Mouse (Mus musculus) adrenal gland (tissue): Measurements from ENCODE around the gene Diaph3.
"Not testable (repeated sequence)": the region's sequence is repeated elsewhere in the genome, so short reads cannot be mapped to it uniquely, and the experiment has no call there.

ENCODE experiments used
- intact Hi-C: fragments of 180-260 bp; cut with DNase I; formaldehyde crosslinking; loops from one replicate; pipeline ENCODE4 v1.15.1; 2025

Gene Diaph3

DNA sequence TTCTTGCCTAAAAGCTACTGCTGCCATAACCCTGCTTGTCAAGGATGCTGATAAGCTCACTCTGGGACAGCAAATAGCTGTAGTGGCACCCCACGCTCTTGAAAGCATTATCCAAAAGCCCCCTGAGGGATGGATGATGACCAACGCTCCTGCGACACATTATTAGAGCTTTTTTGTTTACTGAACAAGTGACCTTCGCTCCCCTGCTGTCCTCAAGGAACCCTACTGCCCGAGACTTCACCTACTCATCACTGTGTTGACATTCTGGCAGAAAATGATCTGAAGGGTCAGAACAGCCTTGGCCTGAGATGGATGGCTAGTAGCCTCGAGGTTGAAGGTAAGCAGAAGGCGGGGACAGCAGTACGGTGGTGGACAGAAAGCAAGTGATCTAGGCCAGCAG is 56.1 kb downstream of the Diaph3 start:
- intact Hi-C loops, result not testable (repeated sequence)

DNA sequence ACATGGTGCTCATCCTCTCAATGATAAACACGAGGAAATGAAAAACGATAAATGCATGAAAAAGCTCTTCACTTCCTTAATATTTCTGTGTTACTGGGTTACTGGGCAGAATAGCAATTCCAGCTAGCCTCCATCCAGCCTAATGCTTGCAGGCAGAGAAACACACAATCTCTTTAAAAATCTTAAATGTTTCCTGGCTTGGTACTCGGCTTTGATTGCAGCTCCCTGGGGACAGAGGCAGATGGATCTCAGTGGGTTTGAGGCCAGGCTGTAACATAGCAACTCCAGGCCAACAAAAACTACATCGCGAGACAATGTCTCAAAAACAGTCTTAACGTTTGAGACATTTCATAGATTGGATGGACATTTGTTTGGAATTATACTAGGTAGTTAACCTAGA is 57.1 kb downstream of the Diaph3 start:
- intact Hi-C loops, result no loop called here

GRCm38 (mm10) chr14:87079725-87080124 is 61.3 kb downstream of the Diaph3 start:
- intact Hi-C loops, result no loop called here

DNA sequence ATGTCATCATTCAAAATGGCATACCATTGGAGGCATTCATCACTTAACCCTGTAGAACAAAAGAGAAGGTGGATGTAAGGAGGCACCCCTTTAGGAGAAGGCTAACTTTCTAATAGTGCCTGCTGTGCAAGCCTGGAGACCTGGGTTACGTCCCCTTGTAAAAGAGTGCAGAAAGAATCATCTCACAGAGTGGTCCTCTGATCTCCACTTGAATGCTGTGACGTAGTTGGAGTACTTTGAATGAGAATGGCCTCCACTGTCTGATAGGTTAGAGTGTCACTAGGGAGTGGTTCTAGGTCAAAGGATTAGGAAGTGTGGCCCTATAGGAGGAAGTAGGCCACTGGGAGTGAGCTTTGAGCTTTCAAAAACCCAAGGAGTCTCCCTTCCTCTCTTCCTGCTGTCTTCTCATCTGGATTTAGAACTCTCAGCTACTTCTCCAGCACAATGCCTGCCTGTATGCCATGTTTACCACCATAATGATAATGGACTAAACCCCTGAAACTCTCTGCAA is 66.0 kb downstream of the Diaph3 start:
- intact Hi-C loops, result no loop called here

DNA sequence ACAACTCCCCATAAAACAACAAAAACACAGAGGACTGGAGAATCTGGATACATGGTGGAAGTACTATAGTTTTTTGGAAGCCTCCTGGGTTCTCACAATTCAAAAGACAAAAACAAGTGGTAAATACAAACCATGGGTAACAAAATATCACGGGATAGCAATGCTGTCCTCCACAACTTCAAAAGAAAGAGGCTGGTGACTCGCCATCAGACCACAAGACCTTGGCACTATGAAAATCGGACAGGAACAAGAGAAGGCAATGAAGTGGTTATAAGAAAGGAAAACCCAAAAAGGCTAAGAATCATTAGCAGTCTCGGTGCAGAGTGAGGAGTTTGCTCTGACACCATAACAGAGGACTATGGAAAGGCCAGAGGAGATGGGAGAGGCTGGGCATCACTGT is 76.8 kb downstream of the Diaph3 start:
- intact Hi-C loops, result no loop called here

DNA sequence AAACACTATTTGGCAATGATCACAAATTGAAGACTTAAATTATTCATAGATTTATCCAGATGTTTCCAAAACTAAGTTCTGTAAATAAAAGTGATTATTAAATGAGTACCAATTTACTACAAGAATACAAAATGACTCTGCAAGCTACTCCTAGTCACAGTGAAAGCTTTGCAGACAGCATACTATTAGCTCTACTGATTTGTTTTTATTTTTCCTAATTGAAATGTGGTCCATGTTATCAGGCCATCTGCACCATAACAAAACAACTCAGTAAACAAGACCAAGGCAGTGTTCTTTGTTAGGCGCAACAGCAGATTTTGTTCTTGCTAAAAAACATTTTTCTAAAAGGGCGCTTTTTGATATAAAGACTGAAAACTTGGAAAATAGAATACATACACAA is 84.9 kb downstream of the Diaph3 start:
- intact Hi-C loops, result no loop called here

- intact Hi-C loops, result no loop called here
Measured at GRCm38 (mm10) chr14:87051187-87051586, 89.8 kb downstream of the Diaph3 start.

GRCm38 (mm10) chr14:87044401-87044806 is 96.6 kb downstream of the Diaph3 start:
- intact Hi-C loops, result no loop called here

DNA sequence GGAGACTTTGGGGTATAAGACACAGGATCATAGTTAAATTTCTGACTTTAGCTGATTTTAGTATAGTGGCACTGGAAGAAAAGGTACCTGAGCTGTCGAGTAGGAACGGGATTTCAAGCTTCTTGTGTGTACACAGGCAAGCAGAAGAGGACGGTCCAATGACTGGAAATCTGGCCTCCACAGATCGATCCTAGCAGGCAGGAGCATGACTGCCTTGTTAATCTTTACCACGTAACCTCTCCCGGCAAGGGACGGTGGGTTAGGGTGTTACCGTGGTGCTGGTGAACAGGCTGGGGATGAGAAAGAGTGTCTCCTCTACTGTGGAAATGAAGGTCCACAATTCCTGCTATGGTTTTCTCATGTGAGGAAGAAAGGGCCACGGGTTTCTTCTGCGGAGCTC is 120.8 kb downstream of the Diaph3 start:
- intact Hi-C loops, result no loop called here

GRCm38 (mm10) chr14:87019687-87020086 is 121.3 kb downstream of the Diaph3 start:
- intact Hi-C loops, result no loop called here

- intact Hi-C loops, result no loop called here
Measured at GRCm38 (mm10) chr14:86997318-86997717, 143.7 kb downstream of the Diaph3 start.

DNA sequence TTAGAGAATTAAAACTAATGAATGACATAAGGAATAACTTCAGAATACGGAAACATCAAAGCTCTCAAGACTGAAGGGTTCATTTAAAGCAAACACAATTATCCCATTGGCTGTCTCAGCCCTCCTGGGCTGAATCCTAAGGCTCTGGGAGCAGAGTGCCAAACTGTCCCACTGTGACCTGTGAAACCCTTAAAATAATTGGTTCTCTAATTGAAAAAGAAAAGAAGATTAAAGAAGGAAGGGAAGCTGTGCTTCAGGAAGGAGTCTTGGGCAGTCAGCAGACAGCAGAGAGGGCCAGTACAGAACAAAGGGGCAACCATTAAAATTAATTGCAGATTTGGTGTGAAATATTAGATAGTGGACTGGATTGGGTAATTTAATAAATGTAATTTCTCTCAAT is 189.9 kb downstream of the Diaph3 start:
- intact Hi-C loops, result no loop called here

- intact Hi-C loops, result no loop called here
Measured at GRCm38 (mm10) chr14:86937953-86938352, 203.1 kb downstream of the Diaph3 start.

DNA sequence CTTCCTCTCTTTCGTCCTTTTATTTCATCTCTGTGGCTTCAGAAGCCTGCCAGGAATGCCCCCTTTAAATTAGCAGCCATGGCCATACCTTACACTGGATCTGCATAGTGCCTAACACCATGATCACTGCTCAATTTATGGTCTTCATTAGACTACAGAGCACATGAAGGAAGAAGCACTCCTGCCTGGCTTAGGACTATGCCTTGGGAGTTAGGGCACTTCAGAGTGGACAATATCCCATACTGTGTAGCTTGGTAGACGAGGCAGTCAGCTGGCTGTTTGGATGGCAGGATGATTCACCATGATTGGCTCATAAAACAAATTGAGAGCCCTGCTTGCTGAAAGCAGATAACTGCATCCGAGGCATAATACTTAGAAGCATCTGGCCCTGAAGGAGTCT is 204.6 kb downstream of the Diaph3 start:
- intact Hi-C loops, result no loop called here

DNA sequence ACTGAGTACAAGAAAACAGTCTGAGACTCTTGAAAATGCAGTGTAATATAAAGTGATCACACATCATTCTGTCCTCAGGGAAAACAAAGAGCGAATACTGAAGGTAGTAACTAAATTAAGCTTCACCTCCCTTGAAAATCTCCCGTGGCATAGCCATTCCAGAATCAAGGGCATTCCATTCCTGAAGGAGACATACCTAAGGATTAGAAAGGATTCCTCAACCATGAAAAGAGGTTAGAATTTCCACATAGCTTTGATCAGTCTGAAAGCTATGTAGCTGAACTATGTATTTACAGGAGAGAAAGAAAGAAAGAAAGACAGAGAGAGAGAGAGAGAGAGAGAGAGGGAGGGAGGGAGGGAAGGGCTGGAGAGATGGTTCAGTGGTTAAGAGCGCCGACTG is 210.3 kb downstream of the Diaph3 start:
- intact Hi-C loops, result no loop called here

GRCm38 (mm10) chr14:86926827-86927226 is 214.2 kb downstream of the Diaph3 start:
- intact Hi-C loops, result no loop called here

- intact Hi-C loops, result no loop called here
Measured at GRCm38 (mm10) chr14:86898898-86899297, 242.1 kb downstream of the Diaph3 start.

DNA sequence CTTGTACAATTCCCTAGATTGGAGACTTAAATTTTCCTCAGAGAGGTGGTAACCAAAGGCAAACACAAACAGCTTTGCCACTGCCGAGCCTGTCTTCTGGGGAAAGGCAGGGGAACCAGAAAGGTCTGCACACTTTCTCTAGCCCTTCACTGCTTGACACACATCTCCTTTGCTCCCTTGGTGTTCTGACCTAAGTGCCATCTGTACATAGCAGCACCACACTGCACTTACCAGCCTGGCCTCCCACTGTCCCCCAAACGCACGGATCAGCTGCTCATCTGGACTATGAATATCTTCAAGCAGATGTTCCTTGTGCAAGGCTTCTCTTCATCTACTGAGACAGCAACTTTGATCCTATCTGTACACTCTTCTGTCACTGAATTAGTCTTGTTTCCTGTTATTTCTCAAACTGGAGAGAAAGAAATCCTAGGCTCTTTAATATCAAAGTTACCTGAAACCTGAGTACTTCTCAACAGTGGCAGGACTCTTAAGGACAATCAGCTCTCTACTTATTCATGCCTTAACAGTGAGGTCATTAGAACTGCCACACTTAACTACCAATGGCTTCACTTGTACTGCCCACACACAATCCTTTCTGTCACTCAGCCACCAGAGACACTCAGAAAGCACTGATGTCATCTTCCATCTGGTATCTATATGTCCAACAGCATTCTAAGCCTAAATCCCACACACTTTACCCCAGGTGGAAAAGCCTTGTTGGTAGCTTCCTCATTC is 251.8 kb downstream of the Diaph3 start:
- intact Hi-C loops, result no loop called here

GRCm38 (mm10) chr14:86885417-86886098 is 255.5 kb downstream of the Diaph3 start:
- intact Hi-C loops, result no loop called here

- intact Hi-C loops, result loop anchor here (5.0 to 10.0 kb wide), 2 partner anchors 348 to 445 kb away; no protein-coding TSS in a partner anchor
Measured at GRCm38 (mm10) chr14:86869536-86869935, 271.5 kb downstream of the Diaph3 start.

- intact Hi-C loops, result loop anchor here (5.0 to 10.0 kb wide), 2 partner anchors 350 to 448 kb away; no protein-coding TSS in a partner anchor
Measured at GRCm38 (mm10) chr14:86867143-86867542, 273.9 kb downstream of the Diaph3 start.

DNA sequence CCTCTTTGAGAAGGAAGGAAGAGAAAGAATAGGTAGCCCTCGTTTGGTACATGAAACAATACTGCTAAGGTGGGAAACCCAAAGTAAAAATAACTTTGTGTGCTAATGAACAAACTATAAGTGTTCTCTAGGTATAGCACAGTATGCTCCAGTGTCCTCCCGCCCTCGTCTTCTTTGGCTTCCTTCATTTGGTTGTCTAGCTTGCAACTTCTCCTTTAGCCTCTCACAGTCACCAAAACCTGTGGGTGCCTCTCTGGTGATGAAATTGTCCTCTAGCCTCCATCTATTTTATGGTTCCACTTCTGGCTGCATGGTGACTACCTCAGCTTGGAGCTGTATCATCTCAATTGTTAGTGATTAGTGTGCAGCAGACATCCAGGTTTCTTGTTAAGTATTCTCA is 277.0 kb downstream of the Diaph3 start:
- intact Hi-C loops, result loop anchor here (10.0 kb wide), 1 partner anchor 451 kb away; no protein-coding TSS in a partner anchor
